Mouse (Mus musculus): ENCODE results near the gene Fth1.
A peak's percentile ranks its signal among the peaks of the same experiment; 100 is the strongest.

Fth1 gene

GRCm38 (mm10) chr19:10022414-10023303, 42.3 kb downstream of the Fth1 start:
- DNase-seq (ENCODE audit: low spot score in 2 of 2) = no peak

GRCm38 (mm10) chr19:10023304-10023758, 42.9 kb downstream of the Fth1 start:
- no peak for DNase-seq (ENCODE audit: low spot score in 2 of 2)

DNA sequence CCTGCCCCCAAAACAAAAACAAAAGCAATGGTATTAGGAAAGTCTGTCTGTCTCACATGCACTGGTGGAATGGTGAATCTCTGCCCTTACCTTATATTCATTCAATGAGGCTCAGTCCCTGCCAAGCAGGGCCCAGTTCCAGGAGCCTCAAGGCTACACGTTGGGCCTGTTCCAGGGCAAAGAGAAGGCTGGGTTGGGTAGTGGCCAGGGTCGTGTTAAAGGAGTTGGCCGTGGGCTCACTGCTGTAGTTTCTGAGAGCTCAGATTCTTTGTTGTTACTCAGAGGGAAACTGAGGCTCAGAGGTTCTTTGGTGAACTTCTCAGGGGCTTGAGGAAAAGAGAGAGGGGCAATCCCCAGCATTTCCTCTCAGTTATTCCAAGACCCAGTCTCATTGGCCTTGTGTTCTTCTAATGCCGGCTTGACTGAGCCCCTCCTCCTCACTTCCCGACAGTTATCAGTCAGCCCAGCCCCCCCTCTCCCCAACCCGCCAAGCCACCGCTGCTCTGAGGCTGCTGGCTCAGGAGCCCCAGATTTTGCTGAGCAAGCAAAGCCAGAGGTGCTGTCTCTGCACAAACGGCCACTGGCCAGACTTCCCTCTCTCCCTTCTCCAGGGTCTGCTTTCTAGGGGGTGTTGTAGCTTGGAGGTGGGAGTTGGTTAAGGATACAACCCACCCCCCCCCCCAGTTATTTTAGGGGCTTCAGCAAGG, 44.9 kb downstream of the Fth1 start:
- DNase-seq (ENCODE audit: low spot score in 2 of 2) = peak in 1 of 2 experiments; percentile 26

DNA sequence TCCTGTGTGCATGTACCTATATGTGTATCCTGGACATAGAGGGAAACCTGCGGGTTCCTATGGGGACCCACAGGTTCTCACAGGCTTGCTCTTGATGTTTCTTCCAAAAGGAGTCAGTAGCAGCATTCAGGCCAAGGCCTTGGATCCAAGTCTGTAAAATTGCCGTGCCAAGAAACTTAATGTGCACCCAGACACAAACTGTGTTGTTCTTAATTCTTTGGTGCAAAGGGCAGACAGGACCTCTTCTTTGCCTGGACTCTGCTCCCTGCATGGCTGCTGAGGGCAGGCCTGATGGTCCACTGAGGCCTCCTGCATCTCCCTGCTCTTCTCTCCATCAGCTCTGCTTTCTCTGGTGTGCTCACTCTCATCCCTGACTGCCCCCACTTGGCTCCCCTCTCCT, 49.3 kb downstream of the Fth1 start:
- no peak for DNase-seq (ENCODE audit: low spot score in 2 of 2)

- peak; percentile 51 to 62 for DNase-seq (ENCODE audit: low spot score in 2 of 2)
These were observed 53.0 kb downstream of the Fth1 start for GRCm38 (mm10) chr19:10033211-10033973.

GRCm38 (mm10) chr19:10034356-10034755, 54.0 kb downstream of the Fth1 start:
- no peak for DNase-seq (ENCODE audit: low spot score in 2 of 2)

Measured in spleen, postnatal 36 days (tissue).